Mouse (Mus musculus) C3H10T1/2 (cell line): ENCODE results near the gene Prr7. TPM values are rescaled to one million over a fixed set of nuclear protein-coding genes. Genes with fewer than 3 reads are reported as not detected.

Experiments used
- polyA plus RNA-seq, 2 experiments: library from polyadenylated mRNA; unstranded; fragments of >200 nt; fragmentation: generic; extraction: Trizol; gene quantifications; one replicate each; pipeline ENCODE4 v1.2.1; 2012; ENCODE audit warnings: missing spikeins in 2 of 2

Gene Prr7
- 1 to 10 TPM; 2.8 to 4.0 TPM for polyA plus RNA-seq

DNA sequence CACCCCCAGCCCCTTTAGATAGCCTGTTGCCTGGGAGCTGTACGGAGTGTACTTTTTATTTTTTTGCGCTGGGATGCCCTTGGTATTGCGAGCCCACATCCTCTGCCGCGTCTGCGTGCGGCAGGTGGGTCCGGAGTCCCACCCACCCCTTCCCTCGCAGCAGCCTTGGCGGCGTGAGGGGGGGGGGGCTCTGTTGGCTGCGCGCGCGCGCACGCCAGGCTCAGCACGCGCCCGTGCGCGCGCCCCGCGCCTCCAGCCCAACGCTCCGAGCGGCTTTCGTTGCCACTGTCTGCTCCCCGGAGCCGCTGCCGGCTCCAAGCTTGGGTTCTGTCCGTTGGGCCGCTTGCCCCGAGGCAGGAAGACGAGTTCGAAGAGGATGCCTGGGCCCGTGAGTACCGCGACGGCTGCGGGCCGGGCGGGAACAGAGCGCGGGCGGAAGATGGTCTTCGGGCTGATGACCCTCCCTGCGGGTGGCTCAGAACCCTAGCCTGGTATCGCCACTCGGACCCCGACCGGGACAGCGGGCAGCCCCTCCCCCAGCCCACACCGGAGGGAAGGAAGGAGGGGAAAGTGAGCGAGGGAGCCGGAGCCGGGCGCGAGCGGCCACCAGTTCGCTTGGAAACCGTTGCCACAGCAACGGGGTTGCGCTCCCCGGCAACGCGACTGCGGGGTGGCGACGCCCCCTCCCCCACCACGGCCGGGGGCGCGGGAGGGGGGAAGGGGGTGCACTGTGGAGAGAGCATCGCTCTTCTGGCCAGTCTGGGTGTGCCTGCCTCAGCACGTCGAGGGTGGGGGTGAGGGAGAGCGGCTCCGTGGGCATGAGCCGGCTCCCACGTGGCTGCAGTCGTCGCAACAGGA lies at the start of gene Prr7:
Gene Prr7, plus strand, starts transcription at position 241 of the 858 bp plus-strand sequence.

DNA sequence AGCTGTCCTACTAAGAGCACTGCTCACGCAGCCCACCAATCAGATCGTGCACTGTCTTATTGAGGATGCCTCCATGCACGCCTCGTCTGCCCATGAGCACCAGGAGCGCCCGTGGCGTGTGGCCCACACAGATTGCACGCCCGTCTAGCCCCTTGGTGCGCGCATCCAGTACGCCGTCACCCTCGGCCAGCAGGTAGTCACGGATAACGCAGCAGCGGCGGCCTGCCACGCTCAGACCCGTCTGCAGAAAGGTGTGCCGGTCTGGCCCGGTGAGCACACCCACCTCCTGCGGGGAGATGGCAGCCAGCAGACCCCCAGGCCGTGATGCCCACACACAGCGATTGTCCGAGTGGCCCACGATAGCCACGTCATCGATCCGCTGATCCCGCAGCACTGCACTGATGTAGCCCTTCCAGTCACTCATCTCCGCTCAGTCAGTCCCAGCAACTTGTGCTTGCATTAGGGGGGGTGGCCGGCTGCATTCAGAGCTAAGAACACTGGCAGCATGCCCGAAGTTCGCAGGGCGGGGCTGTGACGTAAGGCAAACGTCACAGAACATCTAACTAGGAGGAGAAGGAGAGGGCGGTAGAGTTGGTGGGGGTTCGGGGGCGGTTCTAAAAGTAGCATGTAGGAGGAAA lies 49.2 kb upstream of the Prr7 start, which contains the start of gene Pfn3:
Gene Pfn3, minus strand, starts transcription at position 490 of the 638 bp plus-strand sequence.

DNA sequence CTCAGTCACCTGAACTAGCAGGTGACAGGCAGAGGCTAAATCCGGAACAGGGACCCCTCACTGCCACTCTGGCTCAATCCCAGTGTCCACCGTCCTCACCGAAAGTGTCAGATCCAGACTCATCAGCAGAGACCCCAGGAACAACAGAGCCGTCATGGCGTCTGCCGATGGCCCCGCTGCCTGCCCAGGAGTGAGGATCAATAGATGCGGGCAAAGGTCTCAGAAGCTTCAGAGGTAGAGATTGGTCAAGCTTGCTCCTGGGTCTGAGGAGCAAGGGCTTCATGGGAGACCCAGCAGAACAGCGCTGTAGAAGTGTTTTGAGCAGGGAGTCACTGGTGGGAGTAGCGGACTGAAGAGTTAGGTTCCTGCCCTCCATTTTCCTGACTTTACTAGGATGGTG lies 37.5 kb upstream of the Prr7 start, which contains the start of gene F12:
Gene F12, minus strand, starts transcription at position 181 of the 400 bp plus-strand sequence.

DNA sequence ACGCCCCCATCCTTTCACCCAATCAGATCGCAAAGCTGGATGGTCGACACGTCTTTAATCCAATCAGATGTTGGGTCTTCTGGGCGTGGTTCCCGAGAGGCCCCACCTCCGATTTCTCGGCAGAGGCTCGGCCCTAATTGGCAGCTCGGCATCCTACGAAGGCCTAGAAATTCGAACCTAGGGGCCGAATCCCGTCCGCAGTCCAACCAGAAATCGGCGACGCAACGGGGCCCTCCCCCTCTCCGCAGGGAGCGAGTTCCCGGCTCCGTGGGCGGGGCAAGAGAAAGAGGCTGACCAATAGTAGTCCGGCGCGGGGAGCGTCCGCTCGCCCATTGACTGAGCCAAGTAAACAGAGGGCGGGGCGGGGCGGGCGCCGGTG lies 19.1 kb upstream of the Prr7 start, which contains the start of gene Grk6:
Gene Grk6, plus strand, starts transcription at position 136 of the 379 bp plus-strand sequence.

DNA sequence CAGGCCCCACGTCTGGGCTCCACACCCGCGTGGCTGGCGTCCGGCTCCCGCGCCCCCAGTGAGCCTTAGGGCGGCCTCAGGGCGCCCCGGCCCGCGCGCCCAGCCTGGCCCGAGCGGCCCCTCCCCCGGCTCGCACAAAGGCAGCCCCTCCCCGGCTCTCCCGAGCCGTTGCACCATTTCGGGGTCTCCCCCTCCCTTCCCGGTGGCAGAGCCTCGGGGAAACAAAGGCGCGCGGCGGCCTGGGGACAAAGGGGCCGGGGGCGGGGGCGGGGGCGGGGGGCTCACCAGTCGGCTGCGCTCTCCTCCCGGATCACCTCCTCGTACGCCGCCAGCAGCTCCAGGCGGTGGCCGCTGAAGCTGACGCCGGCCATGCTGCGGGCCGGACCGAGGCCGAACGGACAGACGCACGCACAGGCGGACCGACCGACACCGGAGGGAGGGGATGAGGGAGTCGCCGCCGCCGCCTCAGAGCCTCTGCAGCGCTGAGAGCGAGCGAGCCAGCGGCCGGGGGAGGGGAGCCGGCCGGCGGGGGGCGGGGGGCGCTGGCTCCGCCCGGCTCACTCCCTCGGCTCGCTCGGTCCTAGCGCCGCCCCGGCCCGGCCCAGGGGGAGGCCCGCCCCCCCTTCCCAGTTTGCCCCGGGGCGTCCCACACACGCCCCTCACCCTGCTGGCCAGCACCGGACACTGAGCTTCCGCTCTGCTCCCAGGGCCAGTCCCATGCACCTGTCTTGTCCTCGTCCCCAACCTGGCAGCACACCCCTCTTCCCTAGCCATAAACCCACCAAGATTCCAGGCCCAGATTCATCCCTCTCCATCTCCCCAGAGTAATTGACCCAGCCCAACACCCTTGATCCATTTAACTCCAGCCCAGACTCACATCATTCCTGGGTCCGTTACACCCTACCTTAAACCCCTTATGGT lies 23.8 kb downstream of the Prr7 start, which contains the start of gene Dbn1:
Gene Dbn1, minus strand, starts transcription at position 534 of the 921 bp plus-strand sequence.

DNA sequence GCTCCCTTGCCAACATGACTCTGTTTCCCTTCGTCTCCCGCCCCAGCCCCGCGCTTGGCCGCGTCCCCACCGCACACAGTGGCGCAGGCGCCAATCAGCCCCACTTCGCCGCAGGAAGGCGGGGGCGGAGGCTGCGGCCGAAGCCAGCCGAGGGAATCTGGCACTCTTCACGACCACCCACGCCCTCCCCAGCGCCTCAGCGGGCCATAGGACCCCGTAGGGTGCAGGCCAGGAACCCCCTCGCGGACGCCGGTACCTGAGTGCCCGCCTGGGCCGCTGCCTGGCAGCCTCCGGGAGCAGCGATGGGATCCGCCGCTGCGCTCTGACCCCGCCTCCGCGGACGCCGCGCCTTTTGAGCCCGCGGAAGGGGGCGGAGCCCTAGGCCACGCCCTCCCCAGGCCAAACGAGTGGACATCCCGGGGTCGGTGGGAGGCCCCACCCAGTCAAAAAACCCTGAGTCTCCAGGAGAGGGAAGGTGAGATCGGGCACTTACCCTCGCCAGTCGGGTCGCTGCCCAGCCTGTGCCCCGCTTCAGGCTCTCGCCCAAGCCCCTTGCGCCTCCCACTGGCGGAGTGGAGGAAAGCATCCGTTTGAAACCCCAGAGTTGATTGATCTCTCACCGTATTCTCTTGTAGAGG lies 49.2 kb downstream of the Prr7 start, which contains the start of gene Pdlim7:
Gene Pdlim7, minus strand, starts transcription at position 566 of the 638 bp plus-strand sequence.

Other genes starting within 250 kb of the Prr7 start
- gene Prelid1, start 143.8 kb upstream of the Prr7 start, polyA plus RNA-seq: 100 to 1,000 TPM; 501 to 815 TPM
- gene Rab24, start 142.3 kb upstream of the Prr7 start, polyA plus RNA-seq: 10 to 100 TPM; 42.3 to 74.0 TPM
- gene Mxd3, start 134.4 kb upstream of the Prr7 start, polyA plus RNA-seq: 10 to 100 TPM; 56.2 to 85.5 TPM
- 100 to 1,000 TPM in 1 of 2 experiments, 10 to 100 TPM in 1; 98.4 to 103 TPM for gene Lman2, start 101.5 kb upstream of the Prr7 start, polyA plus RNA-seq
- gene Rgs14, start 94.5 kb upstream of the Prr7 start, polyA plus RNA-seq: under 1 TPM in 1 of 2 experiments, not detected in 1; 0.07 TPM
- gene Slc34a1, start 66.1 kb upstream of the Prr7 start, polyA plus RNA-seq: not detected
- not detected for gene Pfn3, start 49.0 kb upstream of the Prr7 start, polyA plus RNA-seq
- gene F12, start 37.5 kb upstream of the Prr7 start, polyA plus RNA-seq: not detected
- 10 to 100 TPM; 43.0 to 50.7 TPM for gene Grk6, start 19.2 kb upstream of the Prr7 start, polyA plus RNA-seq
- gene Dbn1, start 23.8 kb downstream of the Prr7 start, polyA plus RNA-seq: 10 to 100 TPM in 1 of 2 experiments, 1 to 10 TPM in 1; 2.5 to 20.5 TPM
- gene Pdlim7, start 49.4 kb downstream of the Prr7 start, polyA plus RNA-seq: 100 to 1,000 TPM in 1 of 2 experiments, 10 to 100 TPM in 1; 68.4 to 106 TPM
- gene Dok3, start 65.0 kb downstream of the Prr7 start, polyA plus RNA-seq: 1 to 10 TPM in 1 of 2 experiments, under 1 TPM in 1; 0.34 to 1.7 TPM
- 10 to 100 TPM; 49.9 to 50.1 TPM for gene Ddx41, start 72.4 kb downstream of the Prr7 start, polyA plus RNA-seq
- gene Fam193b, start 106.9 kb downstream of the Prr7 start, polyA plus RNA-seq: 10 to 100 TPM in 1 of 2 experiments, 1 to 10 TPM in 1; 9.0 to 47.1 TPM
- 100 to 1,000 TPM; 105 to 221 TPM for gene Tmed9, start 109.5 kb downstream of the Prr7 start, polyA plus RNA-seq
- 10 to 100 TPM in 1 of 2 experiments, 1 to 10 TPM in 1; 4.8 to 13.1 TPM for gene B4galt7, start 135.6 kb downstream of the Prr7 start, polyA plus RNA-seq
- gene Caml, start 158.7 kb downstream of the Prr7 start, polyA plus RNA-seq: 10 to 100 TPM; 14.1 to 40.8 TPM
- 1 to 10 TPM; 1.7 to 8.0 TPM for gene Ddx46, start 170.8 kb downstream of the Prr7 start, polyA plus RNA-seq
- 1 to 10 TPM in 1 of 2 experiments, under 1 TPM in 1; 0.85 to 9.6 TPM for gene B230219D22Rik, start 228.9 kb downstream of the Prr7 start, polyA plus RNA-seq